Mouse (Mus musculus) heart, adult 11 months (tissue): ENCODE results near the gene N4bp1.
A peak's percentile ranks its signal among the peaks of the same experiment; 100 is the strongest.

Source experiments
- DNase-seq: peaks from one replicate; pipeline ENCODE4 v3.0.0; 2022

The N4bp1 gene

DNA sequence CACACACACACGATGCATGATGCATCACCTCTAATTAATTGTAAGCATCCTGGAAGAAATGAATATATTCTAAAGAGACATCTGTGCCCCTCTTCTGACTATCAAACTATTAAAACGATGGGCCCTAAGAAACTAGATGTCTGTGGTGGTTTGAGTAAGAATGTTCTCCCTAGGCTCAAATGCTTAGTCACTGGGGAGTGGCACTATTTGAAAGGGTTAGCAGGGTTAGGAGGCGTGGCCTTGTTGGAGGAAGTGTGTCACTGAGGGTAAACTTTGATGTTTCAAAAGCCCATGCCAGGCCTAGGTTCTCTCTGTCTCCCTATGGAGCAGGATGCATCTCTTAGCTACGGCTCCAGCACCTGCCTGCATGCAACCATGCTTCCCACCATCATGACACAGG, 10.3 kb upstream of the N4bp1 start:
- no peak for DNase-seq

- DNase-seq: no peak
Measured at GRCm38 (mm10) chr8:86894194-86894761, 9.2 kb upstream of the N4bp1 start.

GRCm38 (mm10) chr8:86893554-86893953, 8.5 kb upstream of the N4bp1 start:
- DNase-seq: no peak

GRCm38 (mm10) chr8:86891533-86891932, 6.5 kb upstream of the N4bp1 start:
- DNase-seq: no peak

GRCm38 (mm10) chr8:86888058-86888939, 3.2 kb upstream of the N4bp1 start:
- peak; percentile 99 for DNase-seq

- DNase-seq: peak; percentile 94
Measured at GRCm38 (mm10) chr8:86884067-86884466, 991 bp downstream of the N4bp1 start.

DNA sequence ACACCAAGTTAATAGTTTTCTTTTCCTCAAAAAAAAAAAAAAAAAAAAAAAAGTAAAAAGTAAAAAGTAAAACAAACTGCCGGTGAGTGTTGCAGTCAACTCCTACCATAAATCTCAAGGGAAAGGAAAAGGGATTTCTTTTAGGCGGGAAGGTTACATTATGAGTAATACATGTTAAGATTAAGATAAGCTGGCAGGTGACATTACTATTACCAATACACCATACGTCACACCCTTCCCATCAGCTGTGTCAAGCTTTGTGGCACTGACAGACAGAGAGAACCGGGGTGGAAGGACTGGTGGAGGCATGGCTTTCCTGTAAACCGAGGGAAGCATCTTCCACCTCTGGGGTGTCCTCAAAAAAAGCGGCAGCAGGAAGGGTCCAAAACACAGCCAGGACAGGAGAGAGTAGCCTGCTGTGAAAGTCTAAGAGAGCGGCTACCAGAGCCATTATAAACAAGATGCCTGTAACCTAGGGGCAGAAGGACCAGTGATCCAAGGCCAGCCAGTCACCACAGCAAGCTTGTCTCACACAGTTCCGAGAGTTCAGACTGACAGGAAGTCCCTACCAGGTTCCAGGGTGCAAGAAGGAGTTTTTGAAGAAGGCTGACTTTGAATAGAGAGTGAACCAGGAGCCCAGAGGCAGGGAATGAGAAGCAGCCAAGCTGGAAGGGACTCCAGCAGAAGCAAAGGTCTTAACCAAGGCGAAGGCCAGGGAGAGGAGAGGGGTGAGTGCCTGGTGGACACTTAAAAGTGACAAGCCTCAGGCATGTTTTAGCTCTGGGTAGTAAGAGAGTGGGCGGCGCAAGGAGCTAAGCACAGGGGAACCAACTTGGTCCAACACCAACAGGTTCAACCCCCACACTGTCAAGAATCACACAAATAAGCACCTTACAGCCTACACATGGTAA, 2.2 kb downstream of the N4bp1 start:
- DNase-seq: no peak

- DNase-seq: peak; percentile 84
Measured at GRCm38 (mm10) chr8:86881951-86882350, 3.1 kb downstream of the N4bp1 start.

DNA sequence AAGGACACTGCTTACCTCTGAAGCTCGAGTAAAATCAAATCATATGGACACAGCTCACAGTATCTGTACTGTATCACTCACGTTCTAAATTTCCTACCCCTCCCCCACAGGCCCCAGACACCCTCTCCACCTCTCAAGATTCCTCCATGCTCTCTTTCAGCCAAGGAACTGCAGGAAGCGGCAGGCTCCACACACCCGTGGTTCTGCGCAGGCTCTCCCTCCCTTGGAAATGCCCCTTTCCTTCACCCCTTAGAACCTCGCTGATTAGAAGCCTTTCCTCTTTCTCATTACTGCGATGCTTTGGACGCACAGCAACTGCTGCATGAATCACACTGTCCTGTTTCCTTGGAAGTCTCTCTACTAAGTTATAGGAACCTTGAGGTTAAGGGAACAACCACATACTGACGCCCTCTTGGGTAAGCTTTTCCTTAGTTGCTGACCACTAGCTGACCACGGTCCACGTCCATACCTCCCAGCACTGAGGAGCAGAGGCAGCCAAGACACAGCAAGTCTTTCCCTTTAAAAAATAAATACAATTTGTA, 3.9 kb downstream of the N4bp1 start:
- DNase-seq: peak; percentile 90

DNA sequence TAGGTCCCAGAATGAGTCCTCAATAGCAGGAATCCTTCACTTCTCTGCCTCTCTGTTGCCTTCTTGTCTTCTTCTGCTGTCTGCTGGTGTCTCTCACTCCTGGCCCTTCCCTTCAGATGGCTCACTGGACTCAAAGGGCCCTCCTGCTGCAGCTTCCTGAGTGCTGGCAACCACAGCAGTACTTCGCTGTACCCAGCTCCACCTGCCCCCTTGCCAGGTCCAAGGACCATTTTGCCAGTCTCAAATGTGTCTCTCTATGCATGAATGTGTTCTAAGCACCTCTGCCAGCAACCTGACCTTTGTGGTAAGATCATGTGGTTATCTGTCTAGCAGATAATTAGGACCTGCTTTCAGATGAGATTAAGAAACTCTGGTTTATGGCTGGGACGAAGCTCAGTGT, 8.2 kb downstream of the N4bp1 start:
- DNase-seq: peak; percentile 89

DNA sequence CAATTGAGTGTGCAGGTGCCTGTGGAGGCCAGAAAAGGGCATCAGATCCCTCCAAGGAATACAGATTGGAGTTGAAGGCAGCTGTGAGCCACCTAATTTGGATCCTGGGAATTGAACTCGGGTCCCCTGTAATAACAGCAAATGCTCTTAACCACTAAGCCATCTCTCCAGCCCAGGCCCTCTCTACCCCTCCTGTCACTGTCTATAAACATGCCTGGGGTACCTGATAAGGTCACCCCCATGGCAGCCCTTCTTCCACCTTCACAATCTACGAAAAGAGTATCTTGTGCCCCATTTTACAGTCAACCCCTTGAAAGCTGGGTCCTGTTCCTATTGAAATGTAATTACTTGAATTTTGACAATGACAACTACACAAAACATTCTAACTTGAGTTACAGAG, 11.0 kb downstream of the N4bp1 start:
- DNase-seq: peak; percentile 78

DNA sequence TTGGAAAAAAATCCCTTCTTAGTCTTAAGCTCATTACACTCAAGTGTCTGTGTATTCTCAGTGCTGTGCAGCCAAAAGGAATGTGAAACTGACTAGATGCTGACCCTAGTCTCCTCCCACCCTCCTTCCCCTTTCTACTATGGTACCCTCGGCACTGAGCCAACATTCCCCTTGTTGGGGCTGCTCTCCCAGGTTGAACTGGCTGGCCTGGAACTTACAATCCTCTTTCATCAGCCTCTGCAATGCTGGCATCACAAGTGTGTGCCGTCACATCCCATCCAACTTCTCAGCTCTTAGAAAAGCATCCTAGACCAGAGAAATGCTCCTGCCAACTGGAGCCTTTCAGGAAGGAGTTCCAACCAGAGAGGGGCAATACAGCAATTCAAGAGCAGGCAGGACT, 11.9 kb downstream of the N4bp1 start:
- peak; percentile 95 for DNase-seq

- DNase-seq: peak; percentile 88
Measured at GRCm38 (mm10) chr8:86872097-86872815, 12.8 kb downstream of the N4bp1 start.

DNA sequence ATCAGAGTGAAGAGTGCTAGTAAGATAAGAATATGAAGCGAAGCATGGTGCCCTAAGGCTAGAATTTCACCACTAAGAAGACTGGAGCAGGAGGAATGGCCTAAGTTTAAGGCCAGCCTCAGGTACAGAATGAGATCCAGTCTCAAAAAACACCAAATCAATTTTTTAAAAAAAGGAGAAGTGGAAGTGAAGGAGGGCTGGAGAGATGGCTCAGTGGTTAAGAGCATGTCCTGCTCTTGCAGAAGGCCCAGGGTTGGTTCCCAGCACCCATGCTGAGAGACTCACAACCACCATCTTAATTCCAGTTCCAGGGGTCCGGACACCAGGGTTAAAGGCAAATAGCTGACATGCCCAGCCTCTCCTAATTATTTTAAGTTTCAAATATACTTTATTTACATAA, 13.6 kb downstream of the N4bp1 start:
- DNase-seq: no peak

GRCm38 (mm10) chr8:86870771-86871170, 14.3 kb downstream of the N4bp1 start:
- DNase-seq: peak; percentile 90

DNA sequence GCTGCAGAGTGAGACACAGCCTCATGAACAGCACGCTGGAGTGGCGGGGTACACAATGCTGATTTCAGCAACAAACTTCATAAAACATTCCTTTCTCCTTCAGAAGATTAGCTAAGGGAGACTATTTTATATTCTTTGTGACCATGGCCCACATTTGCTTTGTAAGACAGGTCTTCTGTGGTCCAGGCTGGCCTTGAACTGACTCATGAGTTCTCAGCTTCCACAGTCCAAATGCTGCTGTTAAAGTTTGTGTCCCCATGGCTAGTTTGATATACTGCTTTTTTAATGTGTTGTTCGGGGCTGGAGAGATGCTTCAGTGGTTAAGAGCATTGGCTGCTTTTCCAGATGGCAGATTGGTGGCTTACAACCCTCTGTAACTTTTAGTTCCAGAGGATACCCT, 17.0 kb downstream of the N4bp1 start:
- DNase-seq: no peak

DNA sequence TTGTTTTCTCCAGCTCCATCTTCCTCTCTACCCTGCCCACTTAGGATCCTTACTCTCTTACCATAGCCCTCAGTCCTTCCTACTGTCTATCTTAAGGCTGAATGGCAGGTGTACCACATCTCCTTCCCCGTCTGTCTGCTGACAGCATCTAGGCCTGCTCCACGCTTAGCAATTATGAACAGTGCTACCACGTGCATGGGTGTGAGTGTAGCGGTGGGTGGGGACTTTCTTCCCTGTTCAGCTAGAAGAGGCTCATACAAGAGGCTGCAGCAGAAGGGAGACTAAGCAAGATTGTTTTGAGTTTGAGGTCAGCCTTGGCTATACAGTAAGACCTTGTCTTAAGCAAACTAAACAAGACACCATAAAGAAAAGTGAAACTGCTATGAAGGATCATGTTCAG, 20.3 kb downstream of the N4bp1 start:
- DNase-seq: no peak

DNA sequence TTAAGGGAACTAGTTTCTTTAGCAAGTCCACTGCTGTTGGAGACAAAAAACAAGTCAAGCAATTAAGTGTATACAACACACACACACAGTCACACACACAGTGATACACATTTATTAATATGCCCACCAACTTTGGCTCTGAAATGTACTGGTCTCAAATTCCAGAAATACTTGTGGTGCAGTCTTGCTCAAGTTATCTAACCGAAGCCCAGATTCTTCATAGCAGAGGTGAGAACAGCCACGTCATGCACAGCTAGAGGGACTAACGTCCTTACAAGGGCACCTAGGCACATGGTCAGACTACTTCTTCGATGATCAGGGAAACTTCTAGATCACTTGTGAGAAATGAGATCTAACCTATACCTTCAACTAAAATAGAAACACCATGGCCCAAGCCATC, 22.2 kb downstream of the N4bp1 start:
- DNase-seq: no peak

GRCm38 (mm10) chr8:86862155-86862816, 22.8 kb downstream of the N4bp1 start:
- DNase-seq: no peak

GRCm38 (mm10) chr8:86861516-86861915, 23.5 kb downstream of the N4bp1 start:
- DNase-seq: no peak

DNA sequence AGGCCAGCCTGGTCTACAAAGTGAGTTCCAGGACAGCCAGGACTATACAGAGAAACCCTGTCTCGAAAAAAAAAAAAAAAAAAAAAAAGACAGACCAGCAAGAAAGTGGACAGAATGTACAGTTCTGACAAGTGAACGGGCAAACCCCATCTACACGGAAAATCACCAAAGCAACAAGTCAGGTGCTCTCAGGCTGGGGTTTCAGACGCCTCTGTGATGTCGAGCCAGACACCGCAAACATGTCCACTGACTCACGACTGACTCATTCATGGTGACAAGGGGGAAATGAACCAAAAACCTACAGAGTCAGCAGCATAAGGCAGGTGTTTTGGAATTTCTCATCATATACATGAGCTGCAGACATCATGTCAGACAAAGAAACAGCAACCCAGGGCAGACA, 28.8 kb downstream of the N4bp1 start:
- DNase-seq: no peak

DNA sequence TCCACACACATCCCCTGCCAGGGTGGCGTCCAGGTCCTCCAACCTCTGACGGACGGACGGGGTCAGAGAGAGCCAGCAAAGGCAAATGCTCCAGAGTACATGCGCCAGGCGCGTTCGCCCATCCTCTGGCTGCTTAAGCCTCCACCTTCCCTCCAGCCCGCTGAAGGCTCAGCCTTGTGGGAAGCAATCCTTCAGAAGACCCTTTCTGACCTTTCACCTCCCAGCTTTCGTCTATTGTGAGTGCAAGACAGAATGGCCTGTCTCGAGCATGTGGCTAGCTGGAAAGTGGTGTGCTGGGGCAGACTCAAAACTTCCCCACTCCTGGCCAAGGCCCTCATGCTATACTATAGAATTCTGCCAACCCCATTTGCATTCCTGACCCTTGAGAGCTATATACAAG, 30.4 kb downstream of the N4bp1 start:
- no peak for DNase-seq
